Mouse (Mus musculus) heart, embryonic 10.5 days (tissue): ENCODE measurements around the gene Dlgap1. TPM values are rescaled to one million over a fixed set of nuclear protein-coding genes. Genes with fewer than 3 reads are reported as not detected.

Experiments used
- DNase-seq: peaks from one replicate; pipeline ENCODE4 v3.0.0-alpha.2; 2017; ENCODE audit warnings: low spot score
- H3K27ac ChIP-seq: fragments of 300-500 bp; sonication (generic); 2 replicates; pipeline ENCODE4 v1.5.1; 2016; ENCODE audit warnings: mild to moderate bottlenecking
- H3K27me3 ChIP-seq: fragments of 300-500 bp; sonication (generic); 2 replicates; pipeline ENCODE4 v1.6.1; 2016; ENCODE audit warnings: mild to moderate bottlenecking; ENCODE audit not compliant: poor library complexity, insufficient read depth, severe bottlenecking
- H3K36me3 ChIP-seq: fragments of 300-500 bp; sonication (generic); 2 replicates; pipeline ENCODE4 v1.6.1; 2016; ENCODE audit warnings: mild to moderate bottlenecking, moderate library complexity
- H3K4me1 ChIP-seq: fragments of 300-500 bp; sonication (generic); 2 replicates; pipeline ENCODE4 v1.6.1; 2016; ENCODE audit warnings: mild to moderate bottlenecking
- H3K4me3 ChIP-seq: fragments of 300-500 bp; sonication (generic); 2 replicates; pipeline ENCODE4 v1.5.1; 2016; ENCODE audit warnings: mild to moderate bottlenecking, moderate library complexity
- H3K9me3 ChIP-seq: fragments of 300-500 bp; sonication (generic); 2 replicates; pipeline ENCODE4 v1.6.1; 2016; ENCODE audit warnings: mild to moderate bottlenecking, moderate library complexity
- WGBS: fragments of 180-500 bp; shearing (Covaris S2); methylation state at CpG from one replicate; pipeline ENCODE4 v1.1.7; 2016; 5-methylcytosine and 5-hydroxymethylcytosine counted together
- polyA plus RNA-seq: library from polyadenylated mRNA; unstranded; fragments of >200 nt; fragmentation: Nextera tagmentation; extraction: Ambion mirVana; gene quantifications from 2 replicates; pipeline ENCODE4 v1.2.1, GENCODE M21; 2016

Gene Dlgap1
- polyA plus RNA-seq, 1 experiment from 2014 or later: 0.51 TPM

GRCm38 (mm10) chr17:70849399-70850232 lies 880.7 kb downstream of the Dlgap1 start:
- Histone ChIP-seq H3K27ac (peak overlapping the region; percentile 93), H3K27me3 (no peaks in the 10 kb centered on the region), H3K4me3 (peak overlapping the region; percentile 82), H3K9me3 (no peaks in the 10 kb centered on the region), H3K36me3 (peaks cover 12% of the 10 kb centered on the region), H3K4me1 (peaks cover 12% of the 10 kb centered on the region)
- WGBS: under 1% methylated on average over 33 of the region's 33 CpGs
- peak; percentile 90 for DNase-seq

GRCm38 (mm10) chr17:70850233-70850995 lies 881.5 kb downstream of the Dlgap1 start:
- Histone ChIP-seq H3K27me3 (no peaks in the 10 kb centered on the region), H3K36me3 (peaks cover 4% of the 10 kb centered on the region; the same call in 1 of the 2 replicates), H3K9me3 (no peaks in the 10 kb centered on the region), H3K27ac (peak overlapping the region; percentile 93), H3K4me3 (peak overlapping the region; percentile 82), H3K4me1 (peaks cover 12% of the 10 kb centered on the region)
- peak; percentile 81 for DNase-seq
- under 1% methylated on average over 40 of the region's 40 CpGs for WGBS

GRCm38 (mm10) chr17:70850996-70851991 lies 882.4 kb downstream of the Dlgap1 start:
- Histone ChIP-seq H3K9me3 (no peaks in the 10 kb centered on the region), H3K4me3 (peak overlapping the region; percentile 82), H3K36me3 (peaks cover under 1% of the 10 kb centered on the region; the same call in 1 of the 2 replicates), H3K27ac (peak overlapping the region; percentile 93), H3K27me3 (no peaks in the 10 kb centered on the region), H3K4me1 (peaks cover 9% of the 10 kb centered on the region)
- 1% methylated on average over 54 of the region's 54 CpGs for WGBS
- DNase-seq: peak; percentile 89

GRCm38 (mm10) chr17:70852011-70852685 lies 883.3 kb downstream of the Dlgap1 start:
- Histone ChIP-seq H3K4me3 (peak overlapping the region; percentile 82), H3K27ac (peak overlapping the region; percentile 93), H3K4me1 (peaks cover 7% of the 10 kb centered on the region), H3K36me3 (no peaks in the 10 kb centered on the region), H3K9me3 (no peaks in the 10 kb centered on the region), H3K27me3 (no peaks in the 10 kb centered on the region)
- WGBS: under 1% methylated on average over 29 of the region's 29 CpGs
- DNase-seq: no peak

- Histone ChIP-seq H3K4me1 (peaks cover 7% of the 10 kb centered on the region), H3K27ac (peak overlapping the region; percentile 93), H3K36me3 (no peaks in the 10 kb centered on the region), H3K9me3 (no peaks in the 10 kb centered on the region), H3K27me3 (no peaks in the 10 kb centered on the region), H3K4me3 (peak overlapping the region; percentile 82)
- peak; percentile 91 for DNase-seq
- under 1% methylated on average over 51 of the region's 51 CpGs for WGBS
Observed at GRCm38 (mm10) chr17:70852686-70853386, 884.0 kb downstream of the Dlgap1 start.

GRCm38 (mm10) chr17:70853436-70853905 lies 884.6 kb downstream of the Dlgap1 start, which contains the start of gene Tgif1:
Tgif1 (minus strand) TSS chr17:70853546.
- peak within 1 kb of the TSS; percentile 93 for H3K27ac ChIP-seq
- DNase-seq: peak; percentile 82
- no peaks in the 10 kb centered on the region for H3K9me3 ChIP-seq
- peak within 1 kb of the TSS; percentile 82 for H3K4me3 ChIP-seq
- H3K4me1 ChIP-seq: peaks cover 7% of the 10 kb centered on the region
- H3K27me3 ChIP-seq: no peaks in the 10 kb centered on the region
- no peaks in the 10 kb centered on the region for H3K36me3 ChIP-seq
- WGBS: under 1% methylated on average over 29 of the region's 29 CpGs

GRCm38 (mm10) chr17:70854021-70854420 lies 885.1 kb downstream of the Dlgap1 start:
- peak overlapping the region; percentile 93 for H3K27ac ChIP-seq
- DNase-seq: no peak
- peak overlapping the region; percentile 82 for H3K4me3 ChIP-seq
- H3K36me3 ChIP-seq: no peaks in the 10 kb centered on the region
- H3K27me3 ChIP-seq: no peaks in the 10 kb centered on the region
- WGBS: 25% methylated on average over 6 of the region's 6 CpGs
- H3K4me1 ChIP-seq: peaks cover 7% of the 10 kb centered on the region
- H3K9me3 ChIP-seq: no peaks in the 10 kb centered on the region

GRCm38 (mm10) chr17:70856871-70857415 lies 888.1 kb downstream of the Dlgap1 start:
- DNase-seq: no peak
- Histone ChIP-seq H3K27ac (no peak overlapping the region), H3K36me3 (no peaks in the 10 kb centered on the region), H3K27me3 (no peaks in the 10 kb centered on the region), H3K4me1 (peaks cover 7% of the 10 kb centered on the region), H3K9me3 (no peaks in the 10 kb centered on the region), H3K4me3 (no peak overlapping the region)
- 80% methylated on average over 12 of the region's 12 CpGs for WGBS

GRCm38 (mm10) chr17:70858814-70859213 lies 889.9 kb downstream of the Dlgap1 start:
- WGBS: 76% methylated on average over 4 of the region's 4 CpGs
- no peaks in the 10 kb centered on the region for H3K36me3 ChIP-seq
- DNase-seq: no peak
- H3K4me3 ChIP-seq: no peak overlapping the region
- H3K9me3 ChIP-seq: no peaks in the 10 kb centered on the region
- H3K4me1 ChIP-seq: peaks cover 5% of the 10 kb centered on the region
- no peak overlapping the region for H3K27ac ChIP-seq
- no peaks in the 10 kb centered on the region for H3K27me3 ChIP-seq

GRCm38 (mm10) chr17:70864117-70864516 lies 895.2 kb downstream of the Dlgap1 start:
- Histone ChIP-seq H3K36me3 (no peaks in the 10 kb centered on the region), H3K4me1 (no peaks in the 10 kb centered on the region), H3K27ac (no peak overlapping the region), H3K9me3 (no peaks in the 10 kb centered on the region), H3K4me3 (no peak overlapping the region), H3K27me3 (no peaks in the 10 kb centered on the region)
- 93% methylated on average over 8 of the region's 8 CpGs for WGBS
- no peak for DNase-seq

GRCm38 (mm10) chr17:70864645-70865044 lies 895.8 kb downstream of the Dlgap1 start:
- 77% methylated on average over 3 of the region's 3 CpGs for WGBS
- H3K4me1 ChIP-seq: no peaks in the 10 kb centered on the region

More at GRCm38 (mm10) chr17:70864645-70865044, 895.8 kb downstream of the Dlgap1 start:
- Histone ChIP-seq H3K27ac (no peak overlapping the region), H3K4me3 (no peak overlapping the region), H3K36me3 (no peaks in the 10 kb centered on the region), H3K27me3 (no peaks in the 10 kb centered on the region), H3K9me3 (no peaks in the 10 kb centered on the region)
- DNase-seq: no peak
